Mouse (Mus musculus): ENCODE measurements around the gene Dusp1. TPM values are rescaled to one million over a fixed set of nuclear protein-coding genes. Genes with fewer than 3 reads are reported as not detected.

Gene Dusp1
- polyA plus RNA-seq, 1 experiment from 2014 or later: 18.9 TPM

DNA sequence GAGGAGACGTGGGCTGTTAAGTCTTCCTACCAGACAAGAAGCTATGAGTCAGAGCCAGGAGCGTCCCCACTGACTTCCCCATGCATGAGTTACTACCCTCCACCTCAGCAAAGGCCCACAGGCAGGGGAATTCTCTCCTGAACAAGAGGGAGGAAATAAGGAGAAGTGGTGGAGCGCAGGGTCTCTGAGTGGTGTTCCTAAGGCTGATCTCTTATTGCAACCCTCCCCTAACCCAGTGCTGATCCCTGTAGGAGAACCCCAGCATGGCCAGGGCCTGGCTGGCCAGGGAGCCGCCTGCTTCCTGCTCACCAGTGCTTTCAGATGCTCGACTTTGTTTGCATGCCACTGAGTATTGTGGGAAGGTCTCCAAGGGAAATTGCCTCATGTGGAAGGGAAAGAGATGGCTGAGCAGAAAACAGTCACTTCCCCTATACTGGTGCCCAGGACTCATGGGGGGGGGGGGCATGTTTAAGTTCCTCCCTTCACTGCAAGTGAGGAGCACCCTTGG, 64.5 kb downstream of the Dusp1 start:
- Histone ChIP-seq H3K9ac (ENCODE audit: low read depth, low read length) (no peak overlapping the region), H3K27ac (ENCODE audit: low read depth, low read length) (no peak overlapping the region), H3K4me3 (ENCODE audit: low read depth, low read length) (no peak overlapping the region), H3K9me3 (ENCODE audit: control insufficient read depth) (no peaks in the 10 kb centered on the region), H3K4me2 (replicated peaks; ENCODE audit: low read depth) (no peak overlapping the region), H3K36me3 (ENCODE audit: control insufficient read depth, insufficient read depth) (no peaks in the 10 kb centered on the region), H3K27me3 (replicated peaks; ENCODE audit: control insufficient read depth, insufficient read depth, low read length) (no peaks in the 10 kb centered on the region), H3K4me1 (replicated peaks; ENCODE audit: control insufficient read depth, insufficient read depth, low read length) (no peaks in the 10 kb centered on the region)
- 52% methylated on average over 5 of the region's 5 CpGs for WGBS
- TF ChIP-seq CTCF (IDR thresholded peaks at IDR 0.05; ENCODE audit: low read depth): no peak
- ATAC-seq: no peak

DNA sequence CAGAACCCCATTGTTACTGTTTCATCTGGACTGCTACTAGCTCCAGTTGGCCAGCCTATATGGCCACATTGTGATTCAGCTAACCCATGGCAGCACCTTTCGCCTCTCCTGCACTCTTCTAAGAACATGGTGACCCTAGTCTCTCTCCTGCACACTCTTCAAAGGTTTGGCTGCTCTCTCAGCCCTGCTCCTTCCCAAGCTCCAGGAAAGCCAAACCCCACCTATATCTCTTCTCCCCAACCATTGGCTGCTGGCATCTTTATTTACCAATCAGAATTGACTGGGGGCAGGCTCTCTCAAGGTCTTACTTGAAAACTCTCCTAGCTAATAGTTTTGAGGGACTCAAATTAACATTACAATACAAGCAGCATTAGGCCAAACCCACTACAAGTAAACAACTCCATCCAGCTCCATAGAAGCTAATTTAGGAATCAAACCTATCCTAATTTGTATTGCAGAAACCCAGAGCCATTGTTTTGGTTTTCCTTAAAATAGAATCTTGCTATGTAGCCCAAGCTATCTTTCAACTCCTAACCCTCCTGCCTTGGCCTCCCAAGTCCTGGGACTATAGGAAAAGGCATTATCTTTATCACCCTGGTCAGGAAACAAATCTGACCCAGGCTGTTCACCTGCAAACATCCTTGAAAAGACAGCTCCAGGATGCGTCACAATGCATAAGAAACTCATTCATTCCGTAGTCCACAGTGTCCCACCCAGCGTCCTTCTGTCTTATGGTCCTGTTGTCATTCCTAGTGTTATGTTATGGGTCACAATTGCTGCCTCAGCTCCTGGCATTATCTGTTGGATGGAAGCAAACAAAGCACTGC, 67.1 kb downstream of the Dusp1 start:
- Histone ChIP-seq H3K27ac (ENCODE audit: low read depth, low read length) (no peak overlapping the region), H3K4me3 (ENCODE audit: low read depth, low read length) (no peak overlapping the region)
- WGBS: 82% methylated on average over 4 of the region's 4 CpGs

DNA sequence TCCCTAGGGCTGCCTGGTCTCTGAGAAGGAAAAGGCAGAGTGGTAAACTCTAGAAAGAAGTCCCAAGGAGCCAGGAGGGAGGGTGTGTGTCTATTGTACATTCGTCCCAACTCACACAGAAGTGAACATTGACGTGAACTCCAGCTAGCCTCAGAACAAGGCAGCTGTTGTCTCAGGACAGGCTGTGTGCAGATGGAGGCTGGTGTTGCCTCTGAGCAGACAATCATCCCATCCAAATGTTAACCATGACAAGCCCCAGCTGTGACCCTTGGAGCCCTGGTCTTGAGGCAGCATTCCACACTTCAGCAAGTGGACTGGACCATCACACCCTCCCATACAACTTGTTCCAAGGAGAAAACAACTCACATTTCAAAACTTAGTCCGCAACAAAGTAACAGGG, 69.7 kb downstream of the Dusp1 start:
- ATAC-seq: no peak
- Histone ChIP-seq H3K4me2 (replicated peaks; ENCODE audit: low read depth) (no peak overlapping the region), H3K27ac (ENCODE audit: low read depth, low read length) (no peak overlapping the region), H3K27me3 (replicated peaks; ENCODE audit: control insufficient read depth, insufficient read depth, low read length) (no peaks in the 10 kb centered on the region), H3K4me3 (ENCODE audit: low read depth, low read length) (no peak overlapping the region), H3K9me3 (ENCODE audit: control insufficient read depth) (no peaks in the 10 kb centered on the region), H3K4me1 (replicated peaks; ENCODE audit: control insufficient read depth, insufficient read depth, low read length) (no peaks in the 10 kb centered on the region), H3K36me3 (ENCODE audit: control insufficient read depth, insufficient read depth) (no peaks in the 10 kb centered on the region), H3K9ac (ENCODE audit: low read depth, low read length) (no peak overlapping the region)
- TF ChIP-seq CTCF (IDR thresholded peaks at IDR 0.05; ENCODE audit: low read depth): no peak
- WGBS: 84% methylated on average over 3 of the region's 3 CpGs

More for the DNA sequence above, 67.1 kb downstream of the Dusp1 start:
- Histone ChIP-seq H3K36me3 (ENCODE audit: control insufficient read depth, insufficient read depth) (no peaks in the 10 kb centered on the region), H3K4me2 (replicated peaks; ENCODE audit: low read depth) (no peak overlapping the region), H3K9ac (ENCODE audit: low read depth, low read length) (no peak overlapping the region), H3K4me1 (replicated peaks; ENCODE audit: control insufficient read depth, insufficient read depth, low read length) (no peaks in the 10 kb centered on the region), H3K27me3 (replicated peaks; ENCODE audit: control insufficient read depth, insufficient read depth, low read length) (no peaks in the 10 kb centered on the region), H3K9me3 (ENCODE audit: control insufficient read depth) (no peaks in the 10 kb centered on the region)
- ATAC-seq: no peak
- no peak for TF ChIP-seq CTCF (IDR thresholded peaks at IDR 0.05; ENCODE audit: low read depth)

DNA sequence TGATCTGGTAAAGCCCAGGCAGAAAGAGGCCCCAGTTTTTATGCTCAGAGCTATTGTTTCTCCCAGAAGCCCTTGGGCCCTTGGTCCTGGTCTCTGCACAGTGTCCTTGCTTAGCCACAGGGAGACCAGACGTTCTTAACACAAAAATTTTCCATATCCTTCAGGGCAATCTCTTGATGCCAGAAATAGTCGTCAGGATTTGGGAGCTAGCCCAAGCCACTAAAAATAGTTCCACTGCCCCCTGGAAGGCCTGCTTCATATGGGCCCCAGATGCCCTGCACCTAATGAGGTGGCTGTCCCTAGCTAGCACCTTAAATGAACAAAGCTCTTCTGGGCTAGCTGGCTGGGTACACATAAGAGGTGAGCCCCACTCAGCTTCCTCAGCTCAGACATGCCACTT, 71.0 kb downstream of the Dusp1 start:
- no peaks in the 10 kb centered on the region for H3K27me3 ChIP-seq (replicated peaks; ENCODE audit: control insufficient read depth, insufficient read depth, low read length)
- 70% methylated on average over 2 of the region's 2 CpGs for WGBS
- no peak overlapping the region for H3K4me2 ChIP-seq (replicated peaks; ENCODE audit: low read depth)
- no peak overlapping the region for H3K4me3 ChIP-seq (ENCODE audit: low read depth, low read length)
- no peaks in the 10 kb centered on the region for H3K36me3 ChIP-seq (ENCODE audit: control insufficient read depth, insufficient read depth)
- no peak overlapping the region for H3K9ac ChIP-seq (ENCODE audit: low read depth, low read length)
- ATAC-seq: no peak
- no peaks in the 10 kb centered on the region for H3K4me1 ChIP-seq (replicated peaks; ENCODE audit: control insufficient read depth, insufficient read depth, low read length)
- no peaks in the 10 kb centered on the region for H3K9me3 ChIP-seq (ENCODE audit: control insufficient read depth)
- TF ChIP-seq CTCF (IDR thresholded peaks at IDR 0.05; ENCODE audit: low read depth): no peak
- H3K27ac ChIP-seq (ENCODE audit: low read depth, low read length): no peak overlapping the region

DNA sequence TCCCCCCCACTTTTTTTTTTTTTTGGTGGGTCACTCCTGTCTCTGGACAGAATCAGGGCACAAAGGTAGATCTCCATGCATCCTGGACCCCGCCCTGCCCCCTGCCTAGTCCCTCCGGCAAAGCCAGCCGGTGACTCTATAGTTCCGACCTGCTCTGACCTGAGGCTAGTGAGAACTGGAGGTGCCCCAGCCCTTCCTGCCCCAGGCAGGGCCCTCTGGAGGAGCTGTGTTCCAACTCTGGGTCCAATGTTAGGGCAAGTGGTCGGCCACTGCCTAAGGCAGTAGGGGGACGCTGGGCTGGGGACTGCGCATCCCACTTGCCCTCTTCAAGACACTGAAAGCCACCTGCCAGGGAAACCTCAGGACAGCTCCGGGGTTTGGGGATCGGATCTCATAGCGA, 71.9 kb downstream of the Dusp1 start:
- no peak for ATAC-seq
- no peaks in the 10 kb centered on the region for H3K36me3 ChIP-seq (ENCODE audit: control insufficient read depth, insufficient read depth)
- WGBS: 91% methylated on average over 10 of the region's 10 CpGs
- no peaks in the 10 kb centered on the region for H3K4me1 ChIP-seq (replicated peaks; ENCODE audit: control insufficient read depth, insufficient read depth, low read length)
- H3K9ac ChIP-seq (ENCODE audit: low read depth, low read length): no peak overlapping the region
- no peak overlapping the region for H3K27ac ChIP-seq (ENCODE audit: low read depth, low read length)
- no peak for TF ChIP-seq CTCF (IDR thresholded peaks at IDR 0.05; ENCODE audit: low read depth)
- H3K4me3 ChIP-seq (ENCODE audit: low read depth, low read length): no peak overlapping the region
- no peaks in the 10 kb centered on the region for H3K27me3 ChIP-seq (replicated peaks; ENCODE audit: control insufficient read depth, insufficient read depth, low read length)
- H3K4me2 ChIP-seq (replicated peaks; ENCODE audit: low read depth): no peak overlapping the region
- H3K9me3 ChIP-seq (ENCODE audit: control insufficient read depth): no peaks in the 10 kb centered on the region

DNA sequence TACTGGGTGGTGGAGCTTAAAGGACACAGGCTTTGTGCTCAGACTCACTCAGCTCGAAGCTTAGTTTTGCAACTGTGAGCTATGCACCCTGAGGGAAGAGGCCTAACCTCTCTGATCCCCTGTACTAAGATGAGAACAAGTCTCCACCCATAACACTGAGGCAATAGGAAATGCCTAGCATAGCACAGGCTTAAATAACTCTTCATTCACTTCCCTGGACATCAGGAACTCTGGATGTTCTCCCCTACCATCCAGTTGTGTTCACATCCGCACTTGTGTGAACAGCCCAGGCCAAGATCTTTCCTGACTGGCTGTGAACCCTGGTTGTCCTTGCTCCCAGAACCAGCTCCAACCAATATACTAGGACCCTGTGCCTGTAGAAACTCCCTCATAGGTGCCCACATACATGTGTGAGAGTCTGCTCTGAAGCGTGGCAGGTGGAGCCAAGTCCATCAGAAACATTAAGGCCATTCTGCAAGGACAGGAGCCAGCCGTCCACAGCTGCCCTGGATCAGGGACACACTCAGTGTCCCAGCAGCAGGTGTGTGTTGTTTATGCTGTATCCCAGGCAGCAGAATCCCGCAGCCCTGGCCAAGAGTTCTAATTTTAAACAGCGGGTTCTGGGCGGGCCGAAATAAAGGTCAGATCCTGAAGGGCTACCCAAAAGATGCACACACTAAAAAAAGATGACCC, 73.1 kb downstream of the Dusp1 start:
- no peak overlapping the region for H3K4me2 ChIP-seq (replicated peaks; ENCODE audit: low read depth)
- H3K27me3 ChIP-seq (replicated peaks; ENCODE audit: control insufficient read depth, insufficient read depth, low read length): no peaks in the 10 kb centered on the region
- no peak overlapping the region for H3K9ac ChIP-seq (ENCODE audit: low read depth, low read length)
- WGBS: 65% methylated on average over 8 of the region's 8 CpGs
- no peak for TF ChIP-seq CTCF (IDR thresholded peaks at IDR 0.05; ENCODE audit: low read depth)
- H3K27ac ChIP-seq (ENCODE audit: low read depth, low read length): no peak overlapping the region
- H3K4me3 ChIP-seq (ENCODE audit: low read depth, low read length): no peak overlapping the region
- H3K9me3 ChIP-seq (ENCODE audit: control insufficient read depth): no peaks in the 10 kb centered on the region
- no peaks in the 10 kb centered on the region for H3K4me1 ChIP-seq (replicated peaks; ENCODE audit: control insufficient read depth, insufficient read depth, low read length)
- no peaks in the 10 kb centered on the region for H3K36me3 ChIP-seq (ENCODE audit: control insufficient read depth, insufficient read depth)
- ATAC-seq: no peak
